Comparison of ENCODE assay signal across 8 mouse cellular contexts in genomic region chr3:89396654-89397005, GRCm38 (mm10). TPM values are rescaled to one million over a fixed set of nuclear protein-coding genes. Genes with fewer than 3 reads are reported as not detected.
DNase-seq lines count a peak whose midpoint lies in the region; ATAC-seq and TF ChIP-seq lines count a peak whose summit lies in the region.
"Had no signal": no experiment of that assay in that cellular context is flagged by ENCODE, and none has a peak within 500 bp of the region (broad histone marks: within the 10 kb centered on the region; RNA-seq: fewer than 3 reads in every experiment).

No protein-coding gene starts in this region.

- H3K4me2 ChIP-seq in lung, embryonic 16.5 days (ENCODE audit: low read depth, low read length): peak overlapping the region; percentile 99
- H3K4me2 ChIP-seq in forebrain, embryonic 12.5 days: peak overlapping the region; percentile 97
- peak overlapping the region; percentile 99 for H3K4me2 ChIP-seq in limb, embryonic 14.5 days (replicated peaks; ENCODE audit: low read depth, low read length, severe bottlenecking)
- peak overlapping the region; percentile 95 for H3K4me2 ChIP-seq in stomach, embryonic 15.5 days

- H3K4me1 ChIP-seq in lung, embryonic 16.5 days (replicated peaks; ENCODE audit: control insufficient read depth, insufficient read depth, low read length): peaks cover 9% of the 10 kb centered on the region
- H3K4me1 ChIP-seq in forebrain, embryonic 12.5 days: peaks cover 49% of the 10 kb centered on the region
- peaks cover 25% of the 10 kb centered on the region for H3K4me1 ChIP-seq in limb, embryonic 14.5 days (ENCODE audit: control insufficient read depth, insufficient read depth, low read length)
- H3K4me1 ChIP-seq in stomach, embryonic 15.5 days: peaks cover 13% of the 10 kb centered on the region; the same call in 1 of the 2 replicates

- no peaks in the 10 kb centered on the region for H3K27me3 ChIP-seq in lung, embryonic 16.5 days (ENCODE audit: control insufficient read depth, insufficient read depth, low read depth, low read length)
- peaks cover 30% of the 10 kb centered on the region for H3K27me3 ChIP-seq in forebrain, embryonic 12.5 days
- peaks cover 6% of the 10 kb centered on the region; the same call in 1 of the 2 replicates for H3K27me3 ChIP-seq in limb, embryonic 14.5 days (ENCODE audit: control insufficient read depth, insufficient read depth, low read length)
- no peaks in the 10 kb centered on the region for H3K27me3 ChIP-seq in stomach, embryonic 15.5 days (replicated peaks)

- 2% methylated on average over 4 of the region's 4 CpGs for WGBS in lung, embryonic 16.5 days
- under 1% methylated on average over 4 of the region's 4 CpGs for whole genome bisulfite sequencing in forebrain, embryonic 12.5 days
- WGBS in limb, embryonic 14.5 days: 0% methylated on average over 4 of the region's 4 CpGs
- WGBS in stomach, embryonic 15.5 days: 2% methylated on average over 4 of the region's 4 CpGs

- no peak for ATAC-seq in lung, embryonic 16.5 days (ENCODE audit: low read depth)
- no peak for ATAC-seq in forebrain, embryonic 12.5 days (ENCODE audit: low FRiP score)
- no peak for ATAC-seq in limb, embryonic 14.5 days (ENCODE audit: low FRiP score, low read depth)
- ATAC-seq in stomach, embryonic 15.5 days (ENCODE audit: insufficient read depth, low FRiP score, low read depth): no peak

- H3K4me3 ChIP-seq in lung, embryonic 16.5 days (ENCODE audit: low read length): peak overlapping the region; percentile 73
- peak overlapping the region; percentile 50 for H3K4me3 ChIP-seq in forebrain, embryonic 12.5 days (replicated peaks)
- peak overlapping the region; percentile 37 for H3K4me3 ChIP-seq in limb, embryonic 14.5 days (replicated peaks; ENCODE audit: low read length)
- H3K4me3 ChIP-seq in stomach, embryonic 15.5 days (replicated peaks): peak overlapping the region; percentile 64

- peak overlapping the region; percentile 78 for H3K9ac ChIP-seq in lung, embryonic 16.5 days (ENCODE audit: low read length)
- no peak overlapping the region for H3K9ac ChIP-seq in forebrain, embryonic 12.5 days
- H3K9ac ChIP-seq in limb, embryonic 14.5 days (ENCODE audit: low read depth, low read length, severe bottlenecking): peak overlapping the region; percentile 58
- no peak overlapping the region for H3K9ac ChIP-seq in stomach, embryonic 15.5 days

- DNase-seq in lung, postnatal 4 days: no peak
- no peak for DNase-seq in limb, embryonic 14.5 days (ENCODE audit: low spot score)
- DNase-seq in layer of hippocampus, postnatal 10 days (ENCODE audit: low spot score in 2 of 2): no peak
- no peak for DNase-seq in layer of hippocampus, postnatal 25 days (ENCODE audit: extremely low spot score in 1 of 2, low spot score in 1 of 2)

- H3K27ac ChIP-seq in lung, embryonic 16.5 days (ENCODE audit: low read length): peak overlapping the region; percentile 60; the same call in 1 of the 2 replicates
- no peak overlapping the region for H3K27ac ChIP-seq in forebrain, embryonic 12.5 days
- peak overlapping the region; percentile 67 for H3K27ac ChIP-seq in limb, embryonic 14.5 days (replicated peaks; ENCODE audit: low read depth, low read length)
- no peak overlapping the region for H3K27ac ChIP-seq in stomach, embryonic 15.5 days

- no peaks in the 10 kb centered on the region for H3K36me3 ChIP-seq in lung, embryonic 16.5 days (ENCODE audit: control insufficient read depth, insufficient read depth, low read length)
- H3K36me3 ChIP-seq in forebrain, embryonic 12.5 days (replicated peaks): peaks cover 10% of the 10 kb centered on the region
- H3K36me3 ChIP-seq in limb, embryonic 14.5 days (ENCODE audit: control insufficient read depth, insufficient read depth, low read length): 0 out of 2 replicates have a peak, but pooled peaks cover 4% of the 10 kb centered on the region
- no peaks in the 10 kb centered on the region for H3K36me3 ChIP-seq in stomach, embryonic 15.5 days

- no peaks in the 10 kb centered on the region for H3K9me3 ChIP-seq in lung, embryonic 16.5 days (ENCODE audit: control insufficient read depth, low read length)
- H3K9me3 ChIP-seq in forebrain, embryonic 12.5 days: no peaks in the 10 kb centered on the region
- no peaks in the 10 kb centered on the region for H3K9me3 ChIP-seq in limb, embryonic 14.5 days (ENCODE audit: control insufficient read depth, low read length)
- H3K9me3 ChIP-seq in stomach, embryonic 15.5 days: no peaks in the 10 kb centered on the region

- no peak for TF ChIP-seq POLR2A in limb, embryonic 14.5 days (IDR thresholded peaks at IDR 0.05; ENCODE audit: borderline replicate concordance, extremely low read depth, insufficient read depth, insufficient read length)

RNA-seq across cellular contexts. Expression of gene Zbtb7b, which starts 2.1 kb away (rescaled TPM):
- 4.8 and 5.9 TPM in 2 replicates for polyA plus RNA-seq in lung, embryonic 16.5 days (2015; fragmentation: Nextera tagmentation; extraction: Ambion mirVana)
- 0.45 and 0.62 TPM in 2 replicates for polyA plus RNA-seq in forebrain, embryonic 12.5 days (2016; fragmentation: Nextera tagmentation; extraction: Ambion mirVana)
- polyA plus RNA-seq in limb, embryonic 14.5 days (2012; rRNA removed): 13.4 and 14.7 TPM in 2 replicates
- 2.7 and 3.4 TPM in 2 replicates for polyA plus RNA-seq in limb, embryonic 14.5 days (2014; fragmentation: Nextera tagmentation; extraction: Ambion mirVana)
- polyA plus RNA-seq in stomach, embryonic 15.5 days (2015; fragmentation: Nextera tagmentation; extraction: Ambion mirVana): 7.8 and 7.9 TPM in 2 replicates
- 1 to 10 TPM; 6.6 to 8.7 TPM for total RNA-seq in layer of hippocampus, postnatal 10 days (2021)
- total RNA-seq in layer of hippocampus, postnatal 25 days (2021): 10 to 100 TPM; 12.3 to 14.4 TPM

RNA-seq across cellular contexts. Expression of gene Lenep, which starts 6.0 kb away (rescaled TPM):
- 0.21 TPM in 1 of 2 replicates, not detected in the other for polyA plus RNA-seq in lung, embryonic 16.5 days (2015; fragmentation: Nextera tagmentation; extraction: Ambion mirVana)
- polyA plus RNA-seq in forebrain, embryonic 12.5 days (2016; fragmentation: Nextera tagmentation; extraction: Ambion mirVana): 0.24 and 2.0 TPM in 2 replicates
- 2.4 and 2.8 TPM in 2 replicates for polyA plus RNA-seq in limb, embryonic 14.5 days (2012; rRNA removed)
- not detected in 2 replicates for polyA plus RNA-seq in limb, embryonic 14.5 days (2014; fragmentation: Nextera tagmentation; extraction: Ambion mirVana)
- polyA plus RNA-seq in stomach, embryonic 15.5 days (2015; fragmentation: Nextera tagmentation; extraction: Ambion mirVana): not detected in 2 replicates
- 1 to 10 TPM in 1 of 2 experiments, not detected in 1; 3.5 TPM for total RNA-seq in layer of hippocampus, postnatal 10 days (2021)
- total RNA-seq in layer of hippocampus, postnatal 25 days (2021): 1 to 10 TPM; 3.7 to 5.0 TPM
- polyA plus RNA-seq: gonadal fat pad, adult 2 months had no signal

RNA-seq across cellular contexts. Expression of gene Flad1, which starts 15.0 kb away (rescaled TPM):
- polyA plus RNA-seq in lung, embryonic 16.5 days (2015; fragmentation: Nextera tagmentation; extraction: Ambion mirVana): 24.0 and 26.9 TPM in 2 replicates
- 32.2 and 33.1 TPM in 2 replicates for polyA plus RNA-seq in forebrain, embryonic 12.5 days (2016; fragmentation: Nextera tagmentation; extraction: Ambion mirVana)
- 32.8 and 36.0 TPM in 2 replicates for polyA plus RNA-seq in limb, embryonic 14.5 days (2012; rRNA removed)
- 26.8 and 27.1 TPM in 2 replicates for polyA plus RNA-seq in limb, embryonic 14.5 days (2014; fragmentation: Nextera tagmentation; extraction: Ambion mirVana)
- polyA plus RNA-seq in stomach, embryonic 15.5 days (2015; fragmentation: Nextera tagmentation; extraction: Ambion mirVana): 23.6 and 29.4 TPM in 2 replicates
- 10 to 100 TPM; 28.8 to 33.6 TPM for total RNA-seq in layer of hippocampus, postnatal 10 days (2021)
- total RNA-seq in layer of hippocampus, postnatal 25 days (2021): 10 to 100 TPM; 32.4 to 33.3 TPM

RNA-seq across cellular contexts. Expression of gene Cks1b, which starts 21.6 kb away (rescaled TPM):
- polyA plus RNA-seq in lung, embryonic 16.5 days (2015; fragmentation: Nextera tagmentation; extraction: Ambion mirVana): 490 and 518 TPM in 2 replicates
- 363 and 395 TPM in 2 replicates for polyA plus RNA-seq in forebrain, embryonic 12.5 days (2016; fragmentation: Nextera tagmentation; extraction: Ambion mirVana)
- polyA plus RNA-seq in limb, embryonic 14.5 days (2012; rRNA removed): 247 and 268 TPM in 2 replicates
- polyA plus RNA-seq in limb, embryonic 14.5 days (2014; fragmentation: Nextera tagmentation; extraction: Ambion mirVana): 473 and 476 TPM in 2 replicates
- polyA plus RNA-seq in stomach, embryonic 15.5 days (2015; fragmentation: Nextera tagmentation; extraction: Ambion mirVana): 409 and 450 TPM in 2 replicates
- total RNA-seq in layer of hippocampus, postnatal 10 days (2021): 10 to 100 TPM in 1 of 2 experiments, 1 to 10 TPM in 1; 9.8 to 10.9 TPM
- 1 to 10 TPM; 2.4 to 3.0 TPM for total RNA-seq in layer of hippocampus, postnatal 25 days (2021)

RNA-seq across cellular contexts. Expression of gene Shc1, which starts 21.6 kb away (rescaled TPM):
- polyA plus RNA-seq in lung, embryonic 16.5 days (2015; fragmentation: Nextera tagmentation; extraction: Ambion mirVana): 110 and 114 TPM in 2 replicates
- 28.4 and 30.9 TPM in 2 replicates for polyA plus RNA-seq in forebrain, embryonic 12.5 days (2016; fragmentation: Nextera tagmentation; extraction: Ambion mirVana)
- polyA plus RNA-seq in limb, embryonic 14.5 days (2012; rRNA removed): 134 and 166 TPM in 2 replicates
- 72.5 and 80.0 TPM in 2 replicates for polyA plus RNA-seq in limb, embryonic 14.5 days (2014; fragmentation: Nextera tagmentation; extraction: Ambion mirVana)
- polyA plus RNA-seq in stomach, embryonic 15.5 days (2015; fragmentation: Nextera tagmentation; extraction: Ambion mirVana): 84.6 and 103 TPM in 2 replicates
- 10 to 100 TPM; 14.7 to 15.1 TPM for total RNA-seq in layer of hippocampus, postnatal 10 days (2021)
- 10 to 100 TPM; 11.9 to 13.5 TPM for total RNA-seq in layer of hippocampus, postnatal 25 days (2021)

Comparison
In these comparisons a context has a peak if more than half of its experiments do, and no peak if none do; other contexts are left out.
1. H3K27ac ChIP-seq: peak in lung, embryonic 16.5 days (single experiment) and limb, embryonic 14.5 days (single experiment); none in forebrain, embryonic 12.5 days (single experiment) and stomach, embryonic 15.5 days (single experiment).
2. H3K9ac ChIP-seq: peak in lung, embryonic 16.5 days (single experiment) and limb, embryonic 14.5 days (single experiment); none in forebrain, embryonic 12.5 days (single experiment) and stomach, embryonic 15.5 days (single experiment).
3. Peak in every context shown above with its lines, with median percentiles within 50 percentile points of each other: H3K4me2 ChIP-seq and H3K4me3 ChIP-seq.